Mouse (Mus musculus) thymus, adult 2 months (tissue): ENCODE results near the gene Lamp1. TPM values are rescaled to one million over a fixed set of nuclear protein-coding genes. Genes with fewer than 3 reads are reported as not detected.

Source experiments
- DNase-seq: peaks from one replicate; pipeline ENCODE4 v3.0.0; 2021
- H3K27ac ChIP-seq: fragments of 200-500 bp; 2 replicates; pipeline ENCODE4 v1.5.1; 2012; ENCODE audit warnings: low read length, control low read depth; ENCODE audit not compliant: control insufficient read depth, insufficient read depth
- H3K27me3 ChIP-seq: fragments of 200-500 bp; 2 replicates; pipeline ENCODE4 v1.6.1; 2012; ENCODE audit warnings: mild to moderate bottlenecking, low read length, moderate library complexity, mixed read lengths; ENCODE audit not compliant: control insufficient read depth, insufficient read depth
- H3K36me3 ChIP-seq: fragments of 200-500 bp; 2 replicates; pipeline ENCODE4 v1.6.1; 2012; ENCODE audit warnings: mild to moderate bottlenecking, low read length, moderate library complexity; ENCODE audit not compliant: control insufficient read depth, insufficient read depth
- H3K4me1 ChIP-seq: fragments of 200-500 bp; replicated peaks from 2 replicates; pipeline ENCODE4 v1.6.1; 2012; ENCODE audit warnings: low read length; ENCODE audit not compliant: control insufficient read depth, insufficient read depth
- H3K4me3 ChIP-seq: fragments of 200-500 bp; 2 replicates; pipeline ENCODE4 v1.5.1; 2012; ENCODE audit warnings: mild to moderate bottlenecking, low read length, control low read depth, moderate library complexity; ENCODE audit not compliant: control insufficient read depth, insufficient read depth
- CTCF ChIP-seq: fragments of 200-500 bp; IDR thresholded peaks from 2 replicates; pipeline ENCODE4 v1.5.1; 2012; ENCODE audit warnings: mild to moderate bottlenecking, control low read depth, low read length, moderate library complexity, borderline replicate concordance; ENCODE audit not compliant: control insufficient read depth, poor library complexity, insufficient read depth; ENCODE audit errors: extremely low read depth
- POLR2A ChIP-seq: fragments of 200-500 bp; IDR thresholded peaks from 2 replicates; pipeline ENCODE4 v1.6.1; 2012; ENCODE audit warnings: mild to moderate bottlenecking, low read length, control low read depth, moderate library complexity; ENCODE audit not compliant: control insufficient read depth, poor library complexity, insufficient read depth; ENCODE audit errors: extremely low read depth
- WGBS: fragments of 180-500 bp; shearing (Covaris S2); methylation state at CpG from one replicate; pipeline ENCODE4 v1.1.7; 2018; 5-methylcytosine and 5-hydroxymethylcytosine counted together
- polyA plus RNA-seq: library from polyadenylated mRNA; depleted of rRNA; stranded (reverse); fragments of >200 nt; gene quantifications from 2 replicates; pipeline ENCODE4 v1.2.3, GENCODE M21; 2012

Lamp1 gene
- polyA plus RNA-seq, 1 experiment: 388 TPM

DNA sequence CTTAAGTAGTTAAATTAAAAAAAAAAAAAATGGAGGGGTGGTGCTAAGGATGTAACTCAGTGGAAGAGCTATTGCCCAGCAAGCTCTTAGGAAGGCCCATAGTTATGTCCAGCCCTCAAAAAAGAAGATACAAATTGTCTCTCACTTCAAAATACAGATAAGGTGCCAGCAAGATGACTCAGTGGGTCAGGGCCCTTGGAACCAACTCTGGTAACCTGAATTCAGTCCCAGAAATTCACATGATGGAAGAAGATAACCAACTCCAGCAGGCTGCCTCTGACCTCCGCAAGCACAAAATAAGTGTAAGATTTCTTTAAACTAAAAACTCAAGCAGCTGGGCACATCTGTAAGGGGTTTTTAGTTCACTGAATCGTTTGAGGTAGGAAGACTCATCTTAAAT, 10.5 kb upstream of the Lamp1 start:
- H3K36me3 ChIP-seq: peaks cover 13% of the 10 kb centered on the region
- no peak for DNase-seq
- WGBS: 86% methylated on average over 2 of the region's 2 CpGs
- no peaks in the 10 kb centered on the region for H3K4me1 ChIP-seq
- H3K4me3 ChIP-seq: no peak overlapping the region
- TF ChIP-seq CTCF: no peak
- no peak for TF ChIP-seq POLR2A
- no peak overlapping the region for H3K27ac ChIP-seq
- no peaks in the 10 kb centered on the region for H3K27me3 ChIP-seq

DNA sequence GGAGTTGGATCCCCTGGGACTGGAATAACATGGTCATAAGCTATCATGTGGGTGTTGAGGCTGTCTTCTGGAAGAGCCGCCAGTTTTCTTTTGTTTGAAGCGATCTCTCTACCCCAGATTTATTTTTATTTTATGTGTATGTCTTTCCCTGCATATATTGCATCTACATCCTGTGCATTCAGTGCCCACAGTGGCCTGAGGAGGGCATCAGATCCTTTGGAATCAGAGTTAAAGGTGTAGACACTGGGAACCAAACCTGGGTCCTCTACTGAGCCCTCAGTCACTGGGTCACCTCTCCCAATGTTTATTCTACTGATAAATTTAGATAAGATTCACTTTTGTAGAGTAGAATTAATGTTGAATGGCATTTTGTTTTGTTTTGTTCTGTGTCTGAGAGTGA, 9.7 kb upstream of the Lamp1 start:
- peaks cover 8% of the 10 kb centered on the region for H3K36me3 ChIP-seq
- no peaks in the 10 kb centered on the region for H3K4me1 ChIP-seq
- no peak for DNase-seq
- no peak overlapping the region for H3K27ac ChIP-seq
- H3K27me3 ChIP-seq: no peaks in the 10 kb centered on the region
- TF ChIP-seq POLR2A: no peak
- TF ChIP-seq CTCF: no peak
- H3K4me3 ChIP-seq: no peak overlapping the region
- WGBS: 94% methylated on average over 2 of the region's 2 CpGs

DNA sequence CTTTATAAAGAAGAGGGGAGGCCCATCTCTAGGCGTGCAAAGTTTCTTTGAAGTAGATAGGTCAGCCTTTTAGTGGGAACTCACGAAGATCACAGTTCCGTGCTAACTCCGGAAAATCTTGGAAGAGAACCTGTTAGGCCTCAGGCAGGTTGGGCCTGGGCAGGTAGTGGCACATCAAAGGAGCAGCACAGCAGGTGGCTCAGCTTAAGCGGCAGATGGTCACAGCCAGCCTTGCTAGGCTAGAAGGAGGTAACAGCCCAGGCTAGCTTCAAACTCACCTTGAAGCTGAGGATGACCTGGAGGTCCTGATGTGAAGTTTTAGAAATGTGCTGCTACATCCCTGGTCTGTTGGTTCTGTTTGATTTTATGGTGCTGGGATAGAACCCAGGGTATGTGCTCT, 9.1 kb upstream of the Lamp1 start:
- DNase-seq: no peak
- no peak overlapping the region for H3K27ac ChIP-seq
- H3K4me3 ChIP-seq: no peak overlapping the region
- TF ChIP-seq POLR2A (no peak), CTCF (no peak)
- no peaks in the 10 kb centered on the region for H3K27me3 ChIP-seq
- H3K36me3 ChIP-seq: peaks cover 2% of the 10 kb centered on the region
- H3K4me1 ChIP-seq: no peaks in the 10 kb centered on the region
- WGBS: 95% methylated on average over 5 of the region's 5 CpGs

DNA sequence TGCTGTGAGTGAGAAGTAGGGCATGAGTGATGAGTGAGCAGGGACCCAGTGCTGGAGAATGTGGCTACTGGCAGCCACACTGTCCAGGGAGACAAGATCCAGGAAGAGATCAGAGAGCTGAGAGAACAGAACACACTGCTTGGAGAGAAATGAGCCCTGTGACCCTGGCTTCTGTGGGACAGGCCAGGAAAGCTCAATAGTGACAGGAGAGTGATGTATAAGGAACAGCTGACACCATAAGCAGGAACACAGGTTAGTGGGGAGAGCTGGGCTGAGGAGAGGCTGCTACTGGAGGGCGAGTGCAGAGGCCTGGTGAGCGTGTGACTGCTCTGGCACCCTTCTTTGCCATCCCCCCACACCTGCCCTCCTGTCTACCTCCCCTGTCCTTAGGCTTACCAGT, 8.0 kb upstream of the Lamp1 start:
- Histone ChIP-seq H3K27me3 (no peaks in the 10 kb centered on the region), H3K27ac (no peak overlapping the region), H3K4me3 (no peak overlapping the region), H3K36me3 (no peaks in the 10 kb centered on the region; the same call in 1 of the 2 replicates), H3K4me1 (no peaks in the 10 kb centered on the region)
- DNase-seq: no peak
- WGBS: 93% methylated on average over 2 of the region's 2 CpGs
- no peak for TF ChIP-seq POLR2A
- TF ChIP-seq CTCF: no peak

DNA sequence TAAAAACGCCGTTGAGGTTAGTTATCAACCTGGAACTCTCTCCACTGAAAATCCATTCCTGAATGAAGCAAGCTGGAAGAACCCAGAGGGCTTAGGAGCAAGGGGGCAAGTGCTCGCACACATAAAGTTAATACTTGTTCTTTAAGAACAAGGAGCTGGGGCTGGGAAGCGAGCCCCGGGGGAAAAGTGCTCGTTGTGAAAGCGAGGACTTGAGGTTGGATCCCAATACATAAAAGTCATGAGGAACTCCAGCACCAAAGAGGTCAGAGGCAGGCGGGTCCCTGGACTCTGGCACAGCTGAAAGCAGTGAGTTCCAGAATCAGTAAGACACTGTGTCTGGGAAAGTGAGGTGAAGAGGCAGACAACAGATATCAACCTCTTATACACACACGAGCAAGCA, 4.9 kb upstream of the Lamp1 start:
- Histone ChIP-seq H3K27ac (no peak overlapping the region), H3K36me3 (no peaks in the 10 kb centered on the region), H3K27me3 (no peaks in the 10 kb centered on the region), H3K4me1 (peaks cover 3% of the 10 kb centered on the region), H3K4me3 (no peak overlapping the region)
- TF ChIP-seq POLR2A (no peak), CTCF (no peak)
- DNase-seq: no peak
- 86% methylated on average over 9 of the region's 9 CpGs for whole genome bisulfite sequencing

DNA sequence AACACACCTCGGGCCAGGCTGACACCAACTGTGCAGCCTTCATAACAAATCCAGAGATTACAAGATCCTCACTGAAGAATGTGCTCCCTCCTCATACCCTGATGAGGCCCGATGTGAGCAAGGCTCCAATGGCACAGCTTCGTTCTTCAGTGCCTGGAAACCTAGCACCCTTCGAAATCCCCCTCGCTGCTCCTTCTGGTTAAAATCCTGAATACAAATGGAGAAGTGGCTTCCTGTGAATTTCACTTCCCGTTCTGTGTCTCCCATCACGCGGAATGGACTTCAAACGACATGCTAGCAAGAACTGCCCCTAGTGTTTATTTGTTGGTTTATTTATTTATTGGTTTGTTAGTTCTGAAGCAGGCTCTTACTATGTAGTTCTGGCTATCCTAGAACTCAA, 3.6 kb upstream of the Lamp1 start:
- H3K4me3 ChIP-seq: no peak overlapping the region
- H3K27ac ChIP-seq: no peak overlapping the region
- no peaks in the 10 kb centered on the region for H3K27me3 ChIP-seq
- WGBS: 53% methylated on average over 9 of the region's 9 CpGs
- DNase-seq: no peak
- no peaks in the 10 kb centered on the region for H3K36me3 ChIP-seq
- H3K4me1 ChIP-seq: peaks cover 3% of the 10 kb centered on the region
- no peak for TF ChIP-seq POLR2A
- no peak for TF ChIP-seq CTCF

DNA sequence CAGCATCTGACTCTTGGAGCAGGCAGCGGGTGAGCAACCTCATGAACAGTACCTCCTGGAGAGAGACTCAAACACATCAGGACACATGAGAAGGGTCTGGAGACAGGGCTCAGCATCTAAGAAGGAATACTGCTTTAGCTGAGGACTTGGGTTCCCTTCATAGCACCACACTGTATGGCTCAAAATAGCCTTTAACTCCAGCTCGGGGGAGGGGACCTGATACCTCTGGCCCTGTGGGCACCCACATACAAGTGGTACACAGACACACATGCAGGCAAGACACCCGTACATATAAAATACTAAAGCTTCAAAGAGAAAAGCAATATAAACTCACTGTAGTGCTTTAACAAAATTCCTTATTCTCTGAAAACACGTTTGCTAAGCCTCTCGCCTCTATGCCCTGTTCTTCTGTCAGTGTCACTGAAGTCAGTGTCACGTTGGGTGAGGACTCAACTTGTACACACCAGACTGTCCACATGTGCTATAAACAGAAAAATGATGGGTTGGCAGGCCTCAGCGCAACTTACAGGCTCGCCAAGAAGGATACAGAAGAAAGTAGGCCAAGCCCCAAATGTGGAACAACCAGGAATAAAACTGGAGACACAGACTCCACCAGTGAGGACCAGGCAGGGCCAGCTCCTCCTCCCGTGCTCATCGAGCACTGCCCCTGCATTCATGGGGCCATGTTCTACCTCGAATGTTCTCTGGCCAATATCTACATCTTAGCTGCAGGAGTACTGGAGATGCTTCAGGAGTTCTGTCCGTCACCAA, 2.4 kb upstream of the Lamp1 start:
- Histone ChIP-seq H3K4me1 (peaks cover 3% of the 10 kb centered on the region), H3K4me3 (no peak overlapping the region), H3K27me3 (no peaks in the 10 kb centered on the region), H3K36me3 (no peaks in the 10 kb centered on the region), H3K27ac (no peak overlapping the region)
- DNase-seq: no peak
- no peak for TF ChIP-seq CTCF
- TF ChIP-seq POLR2A: no peak
- WGBS: 87% methylated on average over 12 of the region's 12 CpGs
